Mouse (Mus musculus) embryonic fibroblast, embryonic 13.5 days (primary cell): ENCODE data around the gene Acsl6.

Source experiments
- CTCF ChIP-seq: IDR thresholded peaks from 2 replicates; pipeline ENCODE4 v1.5.1; 2011; ENCODE audit warnings: mild to moderate bottlenecking, control low read depth, low read length, moderate library complexity, borderline replicate concordance; ENCODE audit not compliant: insufficient read depth
- POLR2A ChIP-seq: IDR thresholded peaks from 2 replicates; pipeline ENCODE4 v1.6.1; 2011; ENCODE audit warnings: low read depth, mild to moderate bottlenecking, control low read depth, low read length, moderate library complexity

DNA sequence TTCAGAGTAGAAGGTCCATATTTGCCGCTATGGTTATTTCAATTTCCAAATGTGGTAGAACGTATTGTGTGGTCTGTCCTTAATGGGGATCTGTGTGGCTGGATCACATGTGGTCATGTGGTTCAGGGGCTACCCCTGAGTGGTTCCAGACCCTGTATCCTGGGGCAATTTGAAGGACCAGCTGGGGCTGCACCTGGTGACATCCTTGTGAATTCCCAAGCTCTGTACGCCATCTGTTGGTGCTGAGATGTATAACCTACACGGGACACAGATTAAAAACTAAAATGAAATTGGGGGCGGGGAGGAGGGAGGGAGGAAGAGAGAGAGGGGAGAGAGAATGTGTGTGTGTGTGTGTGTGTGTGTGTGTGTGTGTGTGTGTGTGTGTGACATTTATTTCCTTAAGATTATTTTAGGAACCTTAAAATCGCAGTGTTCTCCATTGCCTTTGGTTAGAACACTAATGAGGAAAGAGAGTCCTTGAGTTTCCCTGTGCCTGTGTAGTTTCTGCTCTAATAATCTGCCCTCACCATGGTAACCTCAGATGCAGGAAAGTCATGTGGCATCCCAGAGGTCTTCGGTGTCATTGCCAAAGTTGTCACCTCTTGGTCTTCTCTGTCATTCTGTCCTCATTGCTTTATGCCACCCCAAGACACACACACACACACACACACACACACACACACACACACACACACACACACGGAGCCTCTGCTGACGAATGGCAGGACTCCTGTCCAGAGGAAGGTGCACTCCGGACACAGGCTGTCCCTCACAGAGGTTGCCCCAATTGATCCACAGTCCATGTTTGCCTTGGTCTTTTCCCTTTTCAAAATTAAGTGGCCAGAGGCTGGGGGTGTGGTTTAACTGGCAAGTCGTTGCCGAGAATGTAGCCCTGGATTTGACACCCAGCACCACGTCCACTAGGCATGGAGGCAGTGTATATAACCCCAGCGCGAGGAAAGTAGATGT, 51.3 kb downstream of the Acsl6 start:
- TF ChIP-seq POLR2A (no peak), CTCF (0 out of 2 replicates have a peak, but pooled peaks have one; percentile 7)
